In genomic region chr10:62345147-62345546, GRCm38 (mm10) we compare ENCODE assay signal across 15 mouse cellular contexts.
"Had no signal": no experiment of that assay in that cellular context is flagged by ENCODE, and none has a peak within 500 bp of the region (broad histone marks: within the 10 kb centered on the region; RNA-seq: fewer than 3 reads in every experiment).

No protein-coding gene starts in this region.

- H3K27me3 ChIP-seq: limb, embryonic 15.5 days; megakaryocyte, embryonic 14.5 days had no signal

- H3K4me2 ChIP-seq: limb, embryonic 15.5 days; lung, embryonic 14.5 days; midbrain, embryonic 11.5 days had no signal

- H3K27ac ChIP-seq: limb, embryonic 15.5 days; macrophage had no signal

- H3K9me3 ChIP-seq: limb, embryonic 15.5 days had no signal

- H3K9ac ChIP-seq: limb, embryonic 15.5 days; lung, embryonic 14.5 days had no signal

- H3K4me3 ChIP-seq: limb, embryonic 15.5 days; megakaryocyte, embryonic 14.5 days had no signal

- DNase-seq: kidney, adult 2 months; kidney, postnatal 36 days; layer of hippocampus, adult 9-11 months; layer of hippocampus, postnatal 36 days; lung, embryonic 14.5 days; lung, postnatal 10 days; right cerebral cortex, adult 18-20 months; right cerebral cortex, postnatal 25 days; thymus, postnatal 36 days had no signal

- H3K36me3 ChIP-seq: limb, embryonic 15.5 days had no signal

- ATAC-seq: intestine, embryonic 16.5 days; midbrain, embryonic 16.5 days had no signal
